Mouse (Mus musculus): Measurements from ENCODE around the gene Gfy. TPM values are rescaled to one million over a fixed set of nuclear protein-coding genes. Genes with fewer than 3 reads are reported as not detected.

Gene Gfy
- polyA plus RNA-seq, 1 experiment = not detected

DNA sequence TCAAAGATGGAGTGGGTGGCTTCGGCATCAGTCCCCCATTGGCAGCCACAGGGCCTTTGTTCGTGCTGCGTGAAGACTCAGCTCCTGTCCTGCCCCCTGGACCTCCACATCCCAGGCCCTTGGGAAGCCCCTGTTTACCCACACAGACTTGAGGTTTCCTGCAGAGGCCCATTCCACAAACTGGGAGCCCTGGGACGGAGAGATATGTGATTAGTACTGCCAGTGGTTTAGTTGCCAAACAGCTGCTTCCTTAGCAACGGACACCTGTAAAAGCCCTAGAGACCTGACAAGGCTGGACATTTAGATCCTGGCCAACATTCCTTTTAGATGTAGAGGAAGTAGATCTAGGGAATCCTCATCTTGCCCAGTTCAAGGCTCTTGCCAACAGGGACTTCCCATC, 37.5 kb downstream of the Gfy start:
- Histone ChIP-seq H3K27ac (ENCODE audit: insufficient read depth, low read length) (no peak overlapping the region), H3K4me1 (ENCODE audit: control insufficient read depth, insufficient read depth, low read length) (no peaks in the 10 kb centered on the region), H3K4me3 (ENCODE audit: insufficient read depth, low read length) (no peak overlapping the region)
- TF ChIP-seq POLR2A (IDR thresholded peaks at IDR 0.05; ENCODE audit: low read depth, low read length) = no peak
- TF ChIP-seq CTCF (IDR thresholded peaks at IDR 0.05; ENCODE audit: borderline replicate concordance, insufficient read depth, low read length) = no peak

- H3K4me3 ChIP-seq (ENCODE audit: insufficient read depth, low read length) = no peak overlapping the region
- H3K4me1 ChIP-seq (ENCODE audit: control insufficient read depth, insufficient read depth, low read length) = no peaks in the 10 kb centered on the region
- TF ChIP-seq CTCF (IDR thresholded peaks at IDR 0.05; ENCODE audit: borderline replicate concordance, insufficient read depth, low read length) = no peak
- TF ChIP-seq POLR2A (IDR thresholded peaks at IDR 0.05; ENCODE audit: low read depth, low read length) = no peak
- no peak overlapping the region for H3K27ac ChIP-seq (ENCODE audit: insufficient read depth, low read length)
These were observed 38.0 kb downstream of the Gfy start for GRCm38 (mm10) chr7:45141319-45141718.

DNA sequence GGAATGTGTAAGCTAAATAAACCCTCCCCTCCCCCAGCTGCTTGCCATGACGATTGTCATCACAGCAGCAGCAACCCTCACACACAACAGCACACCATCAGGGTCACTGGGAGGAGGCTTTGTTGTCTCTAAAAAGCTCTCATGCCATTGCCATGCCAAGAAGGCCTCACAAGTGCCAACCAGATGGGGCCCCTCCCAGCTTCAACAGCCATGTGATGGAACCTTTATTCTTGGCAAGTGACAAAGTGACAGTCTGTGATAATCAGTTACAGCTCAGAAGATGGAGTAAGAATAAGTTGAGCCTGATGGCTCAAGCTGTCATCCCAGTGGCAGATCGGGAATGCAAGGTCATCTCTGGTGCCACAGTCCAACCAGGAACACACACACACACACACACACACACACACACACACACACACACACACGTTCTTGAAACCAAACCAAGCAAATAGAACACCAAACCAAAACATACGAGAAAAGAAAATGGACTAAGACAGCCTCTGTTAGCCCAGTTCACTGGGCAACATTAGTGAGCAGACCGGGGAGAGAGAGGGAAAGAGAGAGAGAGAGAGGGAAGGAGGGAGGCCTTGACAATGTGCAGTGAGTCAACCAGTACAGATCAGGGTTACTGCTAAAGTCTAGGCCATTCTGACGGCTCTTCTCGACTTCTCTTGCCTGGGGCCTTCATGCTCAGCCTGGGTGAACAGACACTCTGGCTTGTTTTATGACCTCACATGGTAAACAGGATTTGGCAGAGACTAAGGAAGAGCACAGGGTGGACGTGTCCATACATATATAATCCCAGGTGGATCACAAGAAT, 39.3 kb downstream of the Gfy start:
- no peak for TF ChIP-seq CTCF (IDR thresholded peaks at IDR 0.05; ENCODE audit: borderline replicate concordance, insufficient read depth, low read length)
- no peak for TF ChIP-seq POLR2A (IDR thresholded peaks at IDR 0.05; ENCODE audit: low read depth, low read length)
- Histone ChIP-seq H3K27ac (ENCODE audit: insufficient read depth, low read length) (no peak overlapping the region), H3K4me1 (ENCODE audit: control insufficient read depth, insufficient read depth, low read length) (no peaks in the 10 kb centered on the region), H3K4me3 (ENCODE audit: insufficient read depth, low read length) (no peak overlapping the region)

GRCm38 (mm10) chr7:45138403-45138802, 41.0 kb downstream of the Gfy start:
- H3K27ac ChIP-seq (ENCODE audit: insufficient read depth, low read length) = no peak overlapping the region
- H3K4me1 ChIP-seq (ENCODE audit: control insufficient read depth, insufficient read depth, low read length) = no peaks in the 10 kb centered on the region
- TF ChIP-seq CTCF (IDR thresholded peaks at IDR 0.05; ENCODE audit: borderline replicate concordance, insufficient read depth, low read length) (no peak), POLR2A (IDR thresholded peaks at IDR 0.05; ENCODE audit: low read depth, low read length) (no peak)
- no peak overlapping the region for H3K4me3 ChIP-seq (ENCODE audit: insufficient read depth, low read length)

GRCm38 (mm10) chr7:45137171-45138006, 42.0 kb downstream of the Gfy start:
- no peaks in the 10 kb centered on the region for H3K4me1 ChIP-seq (ENCODE audit: control insufficient read depth, insufficient read depth, low read length)
- TF ChIP-seq POLR2A (IDR thresholded peaks at IDR 0.05; ENCODE audit: low read depth, low read length) (no peak), CTCF (IDR thresholded peaks at IDR 0.05; ENCODE audit: borderline replicate concordance, insufficient read depth, low read length) (no peak)
- no peak overlapping the region for H3K27ac ChIP-seq (ENCODE audit: insufficient read depth, low read length)

DNA sequence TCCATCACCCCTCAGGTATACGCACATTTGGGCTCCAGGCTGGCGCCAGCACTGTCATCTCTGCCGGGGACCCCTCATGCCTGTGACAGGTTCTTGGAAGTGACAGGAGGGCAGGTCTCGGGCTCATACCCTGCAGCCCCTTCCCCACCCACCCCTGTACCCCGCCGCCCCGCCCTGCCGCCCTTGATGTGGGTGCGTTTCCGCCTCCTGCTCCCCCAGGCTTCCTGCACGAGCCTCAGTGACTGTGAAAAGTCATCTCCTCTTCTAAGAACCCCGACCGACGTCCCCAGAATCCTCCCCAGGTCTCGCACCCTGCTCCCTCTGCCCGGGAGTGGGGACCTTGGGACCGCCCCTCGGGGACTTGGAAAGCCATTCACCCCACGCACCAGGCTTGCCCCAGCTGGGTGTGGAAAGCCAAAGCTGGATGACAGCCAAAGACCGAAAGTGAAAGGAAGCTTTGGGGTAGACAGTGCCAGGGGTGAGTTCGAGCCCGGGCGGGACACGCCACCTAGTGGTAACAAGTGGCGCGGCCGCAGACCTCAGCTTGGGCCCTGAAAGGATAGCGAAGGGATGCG, 43.3 kb downstream of the Gfy start, which contains the start of the genes Gm45713 and Flt3l:
Gene Gm45713 (minus strand): TSS at position 239 of the 575 bp plus-strand sequence.
Gene Flt3l (minus strand): TSS at position 440 of the 575 bp plus-strand sequence.
- Histone ChIP-seq H3K4me1 (ENCODE audit: control insufficient read depth, insufficient read depth, low read length) (no peaks in the 10 kb centered on the region), H3K4me3 (ENCODE audit: insufficient read depth, low read length) (peak within 1 kb of the TSS; percentile 45), H3K27ac (ENCODE audit: insufficient read depth, low read length) (no peak within 1 kb of the TSS)

More at GRCm38 (mm10) chr7:45137171-45138006, 42.0 kb downstream of the Gfy start:
- H3K4me3 ChIP-seq (ENCODE audit: insufficient read depth, low read length) = no peak overlapping the region

DNA sequence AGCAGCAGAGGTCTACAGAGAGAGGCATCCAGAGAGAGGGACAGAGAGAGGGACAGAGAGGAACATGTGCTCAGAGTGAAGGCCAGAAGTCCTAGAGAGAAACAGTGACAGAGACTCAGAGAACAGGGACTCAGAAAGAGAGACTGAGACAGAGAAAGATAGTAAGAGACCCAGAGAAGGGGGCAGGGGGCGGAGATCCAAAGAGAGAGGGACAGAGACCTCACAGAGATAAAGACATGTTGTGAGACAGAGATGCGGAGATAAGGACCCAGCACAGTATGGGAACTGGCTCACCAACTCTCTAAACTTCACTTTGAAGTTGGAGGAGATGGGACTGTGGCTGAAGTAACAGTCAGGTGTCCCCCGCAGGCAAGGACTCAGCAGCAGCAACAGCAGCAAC, 44.0 kb downstream of the Gfy start:
- Histone ChIP-seq H3K27ac (ENCODE audit: insufficient read depth, low read length) (no peak overlapping the region), H3K4me1 (ENCODE audit: control insufficient read depth, insufficient read depth, low read length) (no peaks in the 10 kb centered on the region), H3K4me3 (ENCODE audit: insufficient read depth, low read length) (no peak overlapping the region)
- TF ChIP-seq POLR2A (IDR thresholded peaks at IDR 0.05; ENCODE audit: low read depth, low read length) (no peak), CTCF (IDR thresholded peaks at IDR 0.05; ENCODE audit: borderline replicate concordance, insufficient read depth, low read length) (no peak)

More for the DNA sequence above, 43.3 kb downstream of the Gfy start, which contains the start of the genes Gm45713 and Flt3l:
- TF ChIP-seq CTCF (IDR thresholded peaks at IDR 0.05; ENCODE audit: borderline replicate concordance, insufficient read depth, low read length) (peak; percentile 86), POLR2A (IDR thresholded peaks at IDR 0.05; ENCODE audit: low read depth, low read length) (peak; percentile 69)

- H3K4me3 ChIP-seq (ENCODE audit: insufficient read depth, low read length) = no peak overlapping the region
- TF ChIP-seq CTCF (IDR thresholded peaks at IDR 0.05; ENCODE audit: borderline replicate concordance, insufficient read depth, low read length) = no peak
- no peak for TF ChIP-seq POLR2A (IDR thresholded peaks at IDR 0.05; ENCODE audit: low read depth, low read length)
- H3K4me1 ChIP-seq (ENCODE audit: control insufficient read depth, insufficient read depth, low read length) = no peaks in the 10 kb centered on the region
- no peak overlapping the region for H3K27ac ChIP-seq (ENCODE audit: insufficient read depth, low read length)
These were observed 44.8 kb downstream of the Gfy start for GRCm38 (mm10) chr7:45134544-45135026.

DNA sequence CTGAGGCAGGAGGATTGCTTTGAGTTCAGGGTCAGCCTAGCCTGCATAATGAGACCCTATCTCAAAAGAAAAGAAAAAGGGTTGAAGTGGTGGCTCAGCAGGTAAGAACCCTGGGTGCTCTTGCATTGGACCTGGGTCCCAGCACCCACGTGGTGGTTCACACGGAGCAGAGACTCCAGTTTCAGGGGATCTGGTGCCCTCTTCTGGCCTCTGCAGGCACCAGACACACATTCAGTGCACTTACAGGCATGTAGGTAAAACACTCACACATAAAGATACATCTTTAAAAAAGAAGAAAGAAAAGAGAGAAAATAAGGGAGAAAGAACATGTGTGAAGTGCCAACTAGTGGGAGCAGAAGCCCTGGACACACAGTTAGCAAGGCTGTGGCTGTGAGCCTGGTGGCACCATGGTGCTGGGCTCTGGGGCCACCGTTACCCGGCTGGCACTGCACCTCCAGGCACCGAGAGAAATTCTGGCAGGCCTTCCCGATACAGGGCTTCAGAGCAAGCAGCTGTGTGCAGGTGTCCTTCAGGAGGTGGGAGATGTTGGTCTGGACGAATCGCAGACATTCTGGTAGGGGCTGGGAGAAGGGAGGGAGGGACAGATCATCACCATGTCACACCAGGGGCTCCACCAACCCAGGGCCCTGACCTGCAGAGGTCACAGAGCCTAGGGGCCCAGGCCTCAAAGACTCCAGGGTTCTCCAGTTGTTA, 45.8 kb downstream of the Gfy start:
- Histone ChIP-seq H3K4me1 (ENCODE audit: control insufficient read depth, insufficient read depth, low read length) (no peaks in the 10 kb centered on the region), H3K27ac (ENCODE audit: insufficient read depth, low read length) (no peak overlapping the region), H3K4me3 (ENCODE audit: insufficient read depth, low read length) (no peak overlapping the region)
- TF ChIP-seq POLR2A (IDR thresholded peaks at IDR 0.05; ENCODE audit: low read depth, low read length) (no peak), CTCF (IDR thresholded peaks at IDR 0.05; ENCODE audit: borderline replicate concordance, insufficient read depth, low read length) (no peak)
